Mouse (Mus musculus): ENCODE measurements around the gene Olfr1274-ps. TPM values are rescaled to one million over a fixed set of nuclear protein-coding genes. Genes with fewer than 3 reads are reported as not detected.

Olfr1274-ps gene
- not detected for polyA plus RNA-seq (2014; fragmentation: Illumina TruSeq; extraction: RNeasy Lipid Tissue Mini Kit (QIAGEN cat#74804); ENCODE audit: low read depth, low replicate concordance)

DNA sequence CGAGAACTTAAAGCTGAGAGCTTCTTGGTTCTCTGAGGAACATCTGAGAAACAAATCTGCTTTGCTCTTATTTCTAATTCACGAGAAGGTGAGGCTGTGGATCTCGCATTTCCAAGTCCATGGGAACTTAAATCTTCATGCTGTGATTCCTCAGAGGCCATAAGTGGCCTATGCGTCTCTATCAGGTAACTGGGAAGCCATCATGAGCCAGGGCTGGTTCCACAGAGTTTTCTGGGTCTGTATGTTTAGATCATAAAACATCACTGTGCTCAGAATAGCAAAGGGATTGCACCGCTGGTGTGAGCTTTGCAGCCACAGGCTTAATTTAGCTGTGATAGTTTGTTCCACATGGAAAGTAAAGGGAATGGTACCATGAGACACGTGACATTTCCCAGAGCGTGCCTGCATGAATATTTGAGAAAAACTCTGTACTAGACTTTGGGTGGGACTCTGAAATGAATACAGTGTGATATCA lies at the start of gene Olfr1274-ps:
Olfr1274-ps (plus strand) TSS at position 51 of the 475 bp plus-strand sequence.

Other genes starting within 250 kb of the Olfr1274-ps start
- gene Olfr1270, start 245.6 kb upstream of the Olfr1274-ps start, polyA plus RNA-seq (2014; fragmentation: Illumina TruSeq; extraction: RNeasy Lipid Tissue Mini Kit (QIAGEN cat#74804); ENCODE audit: low read depth, low replicate concordance), result not detected
- not detected for gene Olfr1506, start 174.2 kb upstream of the Olfr1274-ps start, polyA plus RNA-seq (2014; fragmentation: Illumina TruSeq; extraction: RNeasy Lipid Tissue Mini Kit (QIAGEN cat#74804); ENCODE audit: low read depth, low replicate concordance)
- gene Olfr142, start 141.1 kb upstream of the Olfr1274-ps start, polyA plus RNA-seq (2014; fragmentation: Illumina TruSeq; extraction: RNeasy Lipid Tissue Mini Kit (QIAGEN cat#74804); ENCODE audit: low read depth, low replicate concordance), result not detected
- not detected for gene Olfr1271, start 127.7 kb upstream of the Olfr1274-ps start, polyA plus RNA-seq (2014; fragmentation: Illumina TruSeq; extraction: RNeasy Lipid Tissue Mini Kit (QIAGEN cat#74804); ENCODE audit: low read depth, low replicate concordance)
- gene Olfr1272, start 105.8 kb upstream of the Olfr1274-ps start, polyA plus RNA-seq (2014; fragmentation: Illumina TruSeq; extraction: RNeasy Lipid Tissue Mini Kit (QIAGEN cat#74804); ENCODE audit: low read depth, low replicate concordance), result not detected
- not detected for gene Gm13769, start 76.5 kb upstream of the Olfr1274-ps start, polyA plus RNA-seq (2014; fragmentation: Illumina TruSeq; extraction: RNeasy Lipid Tissue Mini Kit (QIAGEN cat#74804); ENCODE audit: low read depth, low replicate concordance)
- 18.5 TPM for gene Ptprj, start 182.0 kb downstream of the Olfr1274-ps start, polyA plus RNA-seq (2014; fragmentation: Illumina TruSeq; extraction: RNeasy Lipid Tissue Mini Kit (QIAGEN cat#74804); ENCODE audit: low read depth, low replicate concordance)